Mouse (Mus musculus) forebrain, embryonic 16.5 days (tissue): ENCODE measurements around the gene Armh2. TPM values are rescaled to one million over a fixed set of nuclear protein-coding genes. Genes with fewer than 3 reads are reported as not detected.

Experiments used
- ATAC-seq: fragments of 200-750 bp; cut with Nextera tagmentation; 2 replicates; pipeline ENCODE4 v1.8.0; 2017; ENCODE audit warnings: mild to moderate bottlenecking, moderate library complexity
- H3K27ac ChIP-seq: fragments of 300-500 bp; sonication (generic); 2 replicates; pipeline ENCODE4 v1.5.1; 2014; ENCODE audit warnings: low read length, control low read depth
- H3K27me3 ChIP-seq: fragments of 300-500 bp; sonication (generic); replicated peaks from 2 replicates; pipeline ENCODE4 v1.6.1; 2014; ENCODE audit warnings: low read length; ENCODE audit not compliant: control insufficient read depth, insufficient read depth
- H3K36me3 ChIP-seq: fragments of 300-500 bp; sonication (generic); 2 replicates; pipeline ENCODE4 v1.6.1; 2014; ENCODE audit not compliant: control insufficient read depth, insufficient read depth
- H3K4me1 ChIP-seq: fragments of 300-500 bp; sonication (generic); replicated peaks from 2 replicates; pipeline ENCODE4 v1.6.1; 2014; ENCODE audit warnings: low read length; ENCODE audit not compliant: control insufficient read depth, insufficient read depth
- H3K4me2 ChIP-seq: fragments of 300-500 bp; sonication (generic); 2 replicates; pipeline ENCODE4 v1.6.1; 2014; ENCODE audit warnings: mild to moderate bottlenecking, low read length, control low read depth
- H3K4me3 ChIP-seq: fragments of 300-500 bp; sonication (generic); replicated peaks from 2 replicates; pipeline ENCODE4 v1.5.1; 2014; ENCODE audit warnings: mild to moderate bottlenecking, low read length, control low read depth
- H3K9ac ChIP-seq: fragments of 300-500 bp; sonication (generic); replicated peaks from 2 replicates; pipeline ENCODE4 v1.6.1; 2014; ENCODE audit warnings: low read depth, low read length, control low read depth
- H3K9me3 ChIP-seq: fragments of 300-500 bp; sonication (generic); 2 replicates; pipeline ENCODE4 v1.6.1; 2016; ENCODE audit warnings: low read length; ENCODE audit not compliant: control insufficient read depth
- WGBS: fragments of 180-500 bp; shearing (Covaris S2); extraction: QIAGEN DNeasy Blood & Tissue Kit; methylation state at CpG from one replicate; pipeline ENCODE4 v1.1.7; 2014; 5-methylcytosine and 5-hydroxymethylcytosine counted together
- polyA plus RNA-seq: library from polyadenylated mRNA; unstranded; fragments of >200 nt; fragmentation: Nextera tagmentation; extraction: Ambion mirVana; gene quantifications from 2 replicates; pipeline ENCODE4 v1.2.1, GENCODE M21; 2015

The Armh2 gene
- polyA plus RNA-seq, 1 experiment from 2014 or later: 0.25 TPM

GRCm38 (mm10) chr13:24747823-24748222, 6.8 kb downstream of the Armh2 start:
- Histone ChIP-seq H3K4me1 (no peaks in the 10 kb centered on the region), H3K9me3 (no peaks in the 10 kb centered on the region), H3K27me3 (no peaks in the 10 kb centered on the region), H3K4me3 (no peak overlapping the region), H3K4me2 (no peak overlapping the region), H3K9ac (no peak overlapping the region), H3K36me3 (no peaks in the 10 kb centered on the region), H3K27ac (no peak overlapping the region)
- 84% methylated on average over 3 of the region's 3 CpGs for WGBS
- no peak for ATAC-seq

- no peak overlapping the region for H3K4me2 ChIP-seq
- no peak for ATAC-seq
- H3K9ac ChIP-seq: no peak overlapping the region
- H3K27ac ChIP-seq: no peak overlapping the region
- H3K9me3 ChIP-seq: no peaks in the 10 kb centered on the region
- no peaks in the 10 kb centered on the region for H3K27me3 ChIP-seq
- no peaks in the 10 kb centered on the region for H3K36me3 ChIP-seq
- H3K4me3 ChIP-seq: no peak overlapping the region
- no peaks in the 10 kb centered on the region for H3K4me1 ChIP-seq
- WGBS: 90% methylated on average over 8 of the region's 8 CpGs
Measured at GRCm38 (mm10) chr13:24750807-24751206, 9.8 kb downstream of the Armh2 start.

DNA sequence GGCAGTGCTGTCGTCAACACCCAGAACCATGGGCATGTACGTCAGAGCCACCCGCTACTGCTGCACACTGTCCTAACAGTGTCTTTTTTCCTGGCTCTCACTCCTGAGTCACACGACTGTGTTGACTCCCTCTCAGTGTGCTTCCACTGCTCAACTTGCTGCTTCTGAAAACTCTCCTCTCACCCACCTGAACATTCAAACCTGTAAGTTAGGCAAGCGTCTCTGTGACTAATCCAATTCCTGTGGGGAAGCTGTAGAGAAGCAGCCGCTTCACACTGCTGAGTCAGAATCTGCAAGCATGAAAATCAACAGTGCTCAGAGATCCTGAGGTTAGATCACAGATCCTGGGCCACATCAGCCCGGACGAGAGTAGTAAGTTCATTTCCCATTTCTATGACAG, 10.4 kb downstream of the Armh2 start:
- Histone ChIP-seq H3K27me3 (no peaks in the 10 kb centered on the region), H3K9me3 (no peaks in the 10 kb centered on the region), H3K27ac (no peak overlapping the region), H3K4me1 (no peaks in the 10 kb centered on the region), H3K4me2 (no peak overlapping the region), H3K4me3 (no peak overlapping the region), H3K36me3 (no peaks in the 10 kb centered on the region), H3K9ac (no peak overlapping the region)
- 92% methylated on average over 8 of the region's 8 CpGs for WGBS
- no peak for ATAC-seq

DNA sequence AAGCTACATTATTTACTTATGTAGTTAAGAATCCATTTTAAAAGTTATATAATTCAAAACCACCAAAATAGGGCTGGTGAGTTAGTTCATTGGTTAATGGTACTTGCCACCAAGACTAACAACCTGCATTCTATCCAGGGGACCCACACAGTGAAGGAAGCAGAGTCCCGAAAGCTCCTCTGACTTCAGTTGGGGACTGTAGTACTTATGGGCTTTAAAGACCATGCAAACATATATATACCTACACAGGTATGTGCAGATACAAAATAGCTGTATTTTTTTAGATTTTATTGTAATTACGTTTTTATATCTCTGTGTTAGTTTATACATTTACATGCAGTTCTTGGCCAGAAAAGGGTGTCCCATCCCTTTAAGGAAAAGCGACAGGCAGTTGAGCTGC, 15.7 kb downstream of the Armh2 start:
- H3K36me3 ChIP-seq: no peaks in the 10 kb centered on the region
- no peaks in the 10 kb centered on the region for H3K9me3 ChIP-seq
- H3K27ac ChIP-seq: no peak overlapping the region
- no peak overlapping the region for H3K4me3 ChIP-seq
- H3K27me3 ChIP-seq: no peaks in the 10 kb centered on the region
- H3K9ac ChIP-seq: no peak overlapping the region
- ATAC-seq: no peak
- 94% methylated on average over 3 of the region's 3 CpGs for WGBS
- H3K4me2 ChIP-seq: no peak overlapping the region
- H3K4me1 ChIP-seq: peaks cover 4% of the 10 kb centered on the region

- peaks cover 8% of the 10 kb centered on the region for H3K4me1 ChIP-seq
- H3K4me2 ChIP-seq: no peak overlapping the region
- no peak overlapping the region for H3K27ac ChIP-seq
- no peaks in the 10 kb centered on the region for H3K9me3 ChIP-seq
- no peak overlapping the region for H3K9ac ChIP-seq
- H3K4me3 ChIP-seq: no peak overlapping the region
- H3K36me3 ChIP-seq: no peaks in the 10 kb centered on the region
- 90% methylated on average over 12 of the region's 12 CpGs for WGBS
- no peaks in the 10 kb centered on the region for H3K27me3 ChIP-seq
- no peak for ATAC-seq
Measured at GRCm38 (mm10) chr13:24757820-24758564, 17.0 kb downstream of the Armh2 start.

DNA sequence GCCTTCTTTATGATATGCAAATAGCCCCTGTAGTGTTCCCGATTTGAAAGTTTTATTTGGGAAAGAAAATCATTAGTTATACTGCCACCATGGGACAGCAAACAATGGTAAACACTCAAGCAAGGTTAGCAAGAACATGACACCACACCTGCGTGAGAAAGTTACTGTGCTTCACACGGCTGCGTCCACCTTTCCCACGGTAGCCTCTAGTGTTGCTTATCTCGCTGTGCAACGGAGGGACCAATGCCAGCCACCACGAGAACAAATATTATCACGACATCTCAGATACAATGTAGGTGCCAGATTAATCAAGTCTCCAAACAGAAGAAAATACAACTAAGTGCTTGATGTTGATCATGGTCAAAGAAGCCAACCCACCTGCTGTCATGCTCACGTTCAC, 18.4 kb downstream of the Armh2 start:
- no peaks in the 10 kb centered on the region for H3K36me3 ChIP-seq
- H3K4me2 ChIP-seq: no peak overlapping the region
- no peaks in the 10 kb centered on the region for H3K9me3 ChIP-seq
- H3K4me3 ChIP-seq: no peak overlapping the region
- peaks cover 8% of the 10 kb centered on the region for H3K4me1 ChIP-seq
- H3K9ac ChIP-seq: no peak overlapping the region
- WGBS: 92% methylated on average over 10 of the region's 10 CpGs
- H3K27ac ChIP-seq: no peak overlapping the region
- ATAC-seq: no peak
- H3K27me3 ChIP-seq: no peaks in the 10 kb centered on the region

GRCm38 (mm10) chr13:24760351-24760870, 19.4 kb downstream of the Armh2 start:
- Histone ChIP-seq H3K4me1 (peaks cover 8% of the 10 kb centered on the region), H3K9me3 (no peaks in the 10 kb centered on the region), H3K27me3 (no peaks in the 10 kb centered on the region), H3K9ac (no peak overlapping the region), H3K27ac (no peak overlapping the region), H3K4me3 (no peak overlapping the region), H3K36me3 (no peaks in the 10 kb centered on the region), H3K4me2 (0 out of 2 replicates have a peak overlapping the region, but pooled peaks have one; percentile 10)
- WGBS: 27% methylated on average over 5 of the region's 5 CpGs
- ATAC-seq: 0 out of 2 replicates have a peak, but pooled peaks have one; percentile 9

DNA sequence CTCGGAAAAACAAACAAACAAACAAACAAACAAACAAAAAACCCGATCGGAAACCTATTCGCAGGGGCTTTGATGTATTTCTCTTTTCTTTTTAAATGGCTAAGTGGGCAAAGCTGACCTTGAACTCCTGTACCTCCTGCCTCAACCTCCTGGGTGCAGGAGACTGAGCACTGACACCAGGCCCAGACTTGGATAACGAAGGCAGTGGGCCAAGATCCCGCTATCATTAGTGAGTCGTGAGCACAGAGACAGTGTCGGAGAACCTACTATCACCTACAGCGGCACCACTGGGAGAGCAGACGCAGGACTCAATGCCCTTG, 20.0 kb downstream of the Armh2 start:
- Histone ChIP-seq H3K4me1 (peaks cover 8% of the 10 kb centered on the region), H3K9me3 (no peaks in the 10 kb centered on the region), H3K4me3 (peak overlapping the region; percentile 85), H3K9ac (peak overlapping the region; percentile 60), H3K36me3 (no peaks in the 10 kb centered on the region), H3K4me2 (peak overlapping the region; percentile 59), H3K27ac (peak overlapping the region; percentile 24; the same call in 1 of the 2 replicates), H3K27me3 (no peaks in the 10 kb centered on the region)
- 4% methylated on average over 10 of the region's 10 CpGs for WGBS
- no peak for ATAC-seq

DNA sequence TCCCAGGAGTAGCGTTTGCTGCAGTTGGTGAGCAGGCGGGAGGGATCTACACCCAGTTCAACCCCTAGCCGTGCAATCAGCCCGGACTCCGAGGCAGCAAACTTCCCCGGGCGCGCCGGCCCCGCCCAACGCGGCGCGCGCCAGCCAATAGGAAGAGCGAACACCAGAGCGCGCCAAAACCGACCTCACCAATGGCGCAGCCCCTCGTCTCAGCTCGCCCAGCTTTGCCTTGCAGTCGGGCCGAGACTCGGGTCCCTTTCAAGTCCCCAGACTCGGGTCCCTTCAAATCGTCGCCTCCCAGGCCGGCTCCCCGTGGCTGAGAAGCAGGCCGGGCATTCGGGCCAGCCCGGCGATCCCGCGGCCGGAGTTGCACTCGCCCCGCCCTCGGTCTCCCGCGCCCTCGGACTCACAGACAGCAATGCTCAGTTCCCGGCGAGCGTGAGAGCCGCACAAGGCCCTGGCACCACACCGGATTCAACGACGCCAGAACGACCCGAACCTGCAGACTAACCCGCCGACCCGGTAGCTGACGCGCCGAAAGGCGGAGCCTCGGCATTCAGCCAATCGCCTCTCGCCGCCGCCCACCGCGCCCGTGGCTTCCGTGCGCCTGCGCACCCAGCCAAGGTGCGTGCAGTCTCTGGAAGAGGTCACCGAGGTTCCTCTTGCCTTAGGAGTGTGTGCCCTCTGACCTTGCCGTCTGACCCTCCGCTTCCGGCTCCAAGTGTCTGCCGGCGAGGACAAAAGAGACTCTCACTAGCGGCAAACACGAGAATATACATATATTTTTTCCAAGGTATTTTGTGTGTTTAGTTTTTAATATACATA, 20.6 kb downstream of the Armh2 start, which contains the start of gene Gmnn:
TSS of gene Gmnn (minus strand) at position 521 of the 825 bp plus-strand sequence.
- peak within 1 kb of the TSS; percentile 85 for H3K4me3 ChIP-seq
- H3K27ac ChIP-seq: peak within 1 kb of the TSS; percentile 77
- no peaks in the 10 kb centered on the region for H3K9me3 ChIP-seq
- no peaks in the 10 kb centered on the region for H3K36me3 ChIP-seq
- under 1% methylated on average over 78 of the region's 79 CpGs for WGBS
- H3K4me2 ChIP-seq: peak within 1 kb of the TSS; percentile 59
- no peaks in the 10 kb centered on the region for H3K27me3 ChIP-seq
- peaks cover 8% of the 10 kb centered on the region for H3K4me1 ChIP-seq
- H3K9ac ChIP-seq: peak within 1 kb of the TSS; percentile 60
- ATAC-seq: peak; percentile 98
